Mouse (Mus musculus): Measurements from ENCODE around the gene Chid1.

Chid1 gene

GRCm38 (mm10) chr7:141510196-141510595 lies 29.5 kb downstream of the Chid1 start:
- in situ Hi-C loops (cut with MboI; ENCODE audit: low sequenced_read_pairs): no loop called here

GRCm38 (mm10) chr7:141508160-141508559 lies 31.5 kb downstream of the Chid1 start:
- in situ Hi-C loops (cut with MboI; ENCODE audit: low sequenced_read_pairs): no loop called here

- in situ Hi-C loops (cut with MboI; ENCODE audit: low sequenced_read_pairs): no loop called here
These were observed 33.4 kb downstream of the Chid1 start for GRCm38 (mm10) chr7:141506278-141506677.

DNA sequence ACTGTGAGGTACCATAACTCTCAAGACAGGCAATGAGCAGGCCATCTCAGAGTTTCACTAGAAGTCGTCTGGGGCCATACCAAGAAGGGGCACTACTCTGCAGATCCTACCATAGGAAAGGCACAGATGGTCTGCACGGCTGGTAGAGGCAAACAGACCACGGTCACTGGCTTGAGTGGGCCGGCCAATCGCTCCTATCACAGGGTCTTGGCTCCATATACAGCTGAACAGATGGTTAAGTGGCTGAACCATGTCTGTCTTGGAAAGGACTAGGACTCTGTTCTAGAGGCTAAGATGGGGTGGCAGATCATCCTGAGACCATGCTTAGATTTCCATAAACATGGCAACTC lies 37.1 kb downstream of the Chid1 start:
- in situ Hi-C loops (cut with MboI; ENCODE audit: low sequenced_read_pairs): no loop called here

DNA sequence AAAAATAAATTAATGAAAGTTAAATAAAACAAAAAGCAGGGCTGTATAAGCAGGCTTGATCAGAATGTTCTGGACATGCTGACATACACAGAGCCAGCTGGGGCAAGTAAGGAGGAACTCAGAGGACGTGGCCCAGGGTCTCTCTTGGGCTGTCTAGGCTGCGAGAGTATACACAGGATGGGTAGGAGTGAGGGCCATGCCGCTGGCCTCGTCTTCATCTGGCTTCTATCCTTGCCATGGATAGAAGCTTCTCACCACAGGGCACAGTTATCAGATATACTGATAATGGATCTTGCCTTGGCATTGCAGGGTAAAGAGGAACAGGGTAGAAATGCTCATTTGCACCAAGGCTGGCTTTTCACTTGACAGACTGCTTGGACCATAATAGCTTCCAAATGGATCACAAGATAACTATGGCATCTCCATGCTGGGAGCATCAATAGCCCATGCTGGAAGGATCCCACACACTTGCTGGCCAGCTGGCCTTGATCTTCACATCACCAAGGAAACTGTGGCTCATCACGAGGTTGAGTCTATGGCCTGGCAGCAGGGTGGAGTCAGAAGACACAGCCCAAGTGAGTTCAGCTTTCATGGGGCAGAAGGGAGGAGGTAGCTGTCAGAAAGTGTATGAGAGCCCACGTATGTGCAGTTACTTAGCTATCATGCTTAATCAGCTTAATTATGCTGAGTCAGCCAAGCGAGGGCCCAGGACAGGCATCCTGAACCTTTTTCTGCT lies 37.7 kb downstream of the Chid1 start:
- in situ Hi-C loops (cut with MboI; ENCODE audit: low sequenced_read_pairs): no loop called here

DNA sequence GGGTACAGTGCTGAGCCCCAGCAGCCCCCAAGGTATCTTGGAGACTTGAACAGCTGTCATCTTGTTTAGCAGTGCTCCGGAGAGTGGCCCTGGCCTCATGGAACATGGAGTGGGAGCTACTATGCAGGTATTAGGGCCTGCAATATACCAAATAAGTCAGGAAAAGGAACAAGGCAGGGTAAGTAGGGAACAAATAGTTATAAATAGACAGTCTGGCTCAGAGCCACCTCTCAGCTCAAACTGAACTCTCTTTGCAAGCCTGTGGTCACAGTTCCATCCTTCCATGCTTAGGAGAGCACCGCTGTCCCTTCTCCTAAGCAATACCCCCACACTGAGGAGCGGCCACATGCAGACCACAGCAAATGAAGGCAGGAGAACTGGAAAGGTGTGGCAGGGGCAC lies 42.1 kb downstream of the Chid1 start:
- in situ Hi-C loops (cut with MboI; ENCODE audit: low sequenced_read_pairs): no loop called here

DNA sequence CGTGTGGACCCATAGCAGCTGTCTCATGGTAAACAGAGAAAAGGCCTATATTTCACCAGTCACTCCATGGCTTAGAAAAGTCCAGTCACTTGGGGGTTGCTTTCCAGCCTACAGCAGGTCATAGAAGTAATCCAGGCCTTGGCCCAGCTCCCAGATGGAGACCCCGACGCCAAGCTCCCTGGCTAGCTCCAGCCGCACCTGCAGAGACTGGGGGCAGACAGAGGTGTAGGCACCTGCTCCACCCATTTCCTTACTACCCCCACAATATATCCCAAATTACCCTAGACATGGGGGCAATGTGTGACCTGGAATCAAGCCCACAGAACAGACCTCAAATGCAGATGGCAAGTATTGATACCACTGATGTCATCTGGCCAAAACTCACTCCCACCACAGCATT lies 43.7 kb downstream of the Chid1 start:
- in situ Hi-C loops (cut with MboI; ENCODE audit: low sequenced_read_pairs): no loop called here

GRCm38 (mm10) chr7:141495379-141495778 lies 44.3 kb downstream of the Chid1 start:
- in situ Hi-C loops (cut with MboI; ENCODE audit: low sequenced_read_pairs): no loop called here

GRCm38 (mm10) chr7:141493729-141494128 lies 45.9 kb downstream of the Chid1 start:
- in situ Hi-C loops (cut with MboI; ENCODE audit: low sequenced_read_pairs): no loop called here

- in situ Hi-C loops (cut with MboI; ENCODE audit: low sequenced_read_pairs): no loop called here
These were observed 46.9 kb downstream of the Chid1 start for GRCm38 (mm10) chr7:141492738-141493137.

DNA sequence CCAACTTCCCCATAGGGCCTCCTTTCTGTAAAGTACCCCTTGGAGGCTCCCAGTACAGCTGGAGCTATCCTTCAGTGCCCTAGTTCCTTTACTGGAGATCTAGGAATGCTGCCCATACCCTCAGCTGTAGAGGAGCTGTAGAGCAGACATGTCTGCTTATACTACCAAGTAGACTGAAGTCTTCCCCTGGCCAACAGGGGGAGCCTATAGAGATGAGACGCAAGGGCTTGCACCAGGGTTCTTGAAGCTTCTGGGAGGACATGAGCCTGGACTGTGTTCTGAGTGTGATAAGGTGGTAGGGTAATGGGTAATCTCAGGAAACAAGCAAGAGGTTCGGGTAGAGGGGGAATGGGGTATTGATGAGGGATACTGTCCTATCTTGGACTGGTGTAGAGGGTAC lies 48.5 kb downstream of the Chid1 start:
- in situ Hi-C loops (cut with MboI; ENCODE audit: low sequenced_read_pairs): no loop called here

DNA sequence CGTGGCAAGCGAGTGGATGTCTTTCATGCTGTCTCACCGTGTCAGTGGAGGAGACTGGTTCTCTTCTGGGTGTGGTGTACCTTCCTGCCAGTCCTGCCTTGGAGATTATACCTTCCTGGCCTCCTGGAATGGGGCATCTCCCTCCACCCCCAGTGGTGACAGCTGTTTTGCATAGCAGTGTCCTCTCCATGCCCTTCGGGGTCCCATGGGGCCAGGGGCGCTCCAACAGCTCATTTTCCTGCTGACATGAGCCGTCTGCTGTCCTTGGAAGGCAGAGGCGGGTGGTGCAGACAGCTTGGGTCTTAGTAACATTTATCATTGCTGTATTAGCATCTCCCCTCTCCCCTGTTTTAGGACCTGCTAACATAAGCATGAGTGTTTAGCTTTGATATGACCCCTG lies 52.5 kb downstream of the Chid1 start:
- in situ Hi-C loops (cut with MboI; ENCODE audit: low sequenced_read_pairs): loop anchor here (5.0 kb wide), 1 partner anchor 35 kb away; no protein-coding TSS in a partner anchor

DNA sequence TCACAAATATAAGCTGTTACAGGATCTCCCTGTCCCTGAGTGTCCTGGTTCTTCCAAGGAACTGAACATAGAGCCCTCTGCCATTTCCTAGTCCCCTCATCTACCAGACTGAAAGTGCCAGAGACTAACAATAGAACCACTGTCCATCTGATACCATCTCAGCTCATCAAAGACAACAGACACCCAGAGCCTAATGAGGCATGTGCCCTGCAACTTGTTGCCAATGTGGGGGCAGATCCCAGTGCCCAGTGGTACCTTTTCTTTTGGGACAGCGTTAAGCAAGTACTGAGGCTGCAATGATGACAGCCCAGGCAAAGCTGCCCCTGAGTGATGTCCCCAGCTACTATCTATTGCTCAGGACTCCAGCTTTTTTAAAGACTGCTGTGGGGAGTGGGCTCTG lies 53.4 kb downstream of the Chid1 start:
- in situ Hi-C loops (cut with MboI; ENCODE audit: low sequenced_read_pairs): loop anchor here (5.0 kb wide), 1 partner anchor 36 kb away; no protein-coding TSS in a partner anchor

DNA sequence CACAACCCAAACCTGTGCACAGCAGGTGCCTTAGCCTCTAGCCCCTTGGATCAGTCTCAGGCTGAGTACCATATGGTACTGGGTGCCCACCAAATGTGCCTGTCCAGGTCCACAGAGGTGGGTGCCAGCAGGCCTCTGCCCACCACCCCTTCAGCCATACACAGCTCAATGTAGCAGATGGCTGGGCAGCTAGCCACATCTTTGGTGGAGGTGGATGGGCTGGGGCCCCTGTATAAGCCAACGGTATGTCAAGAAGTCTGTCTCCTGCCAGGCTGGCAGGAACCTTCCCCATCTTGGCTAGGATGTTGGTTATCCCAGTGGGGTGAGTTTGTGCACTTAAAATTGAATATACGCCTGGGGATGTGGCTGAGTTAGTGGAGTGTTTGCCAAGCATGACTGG lies 54.1 kb downstream of the Chid1 start:
- in situ Hi-C loops (cut with MboI; ENCODE audit: low sequenced_read_pairs): loop anchor here (5.0 kb wide), 1 partner anchor 37 kb away; no protein-coding TSS in a partner anchor

- in situ Hi-C loops (cut with MboI; ENCODE audit: low sequenced_read_pairs): loop anchor here (5.0 kb wide), 1 partner anchor 37 kb away; no protein-coding TSS in a partner anchor
These were observed 54.5 kb downstream of the Chid1 start for GRCm38 (mm10) chr7:141485186-141485585.

DNA sequence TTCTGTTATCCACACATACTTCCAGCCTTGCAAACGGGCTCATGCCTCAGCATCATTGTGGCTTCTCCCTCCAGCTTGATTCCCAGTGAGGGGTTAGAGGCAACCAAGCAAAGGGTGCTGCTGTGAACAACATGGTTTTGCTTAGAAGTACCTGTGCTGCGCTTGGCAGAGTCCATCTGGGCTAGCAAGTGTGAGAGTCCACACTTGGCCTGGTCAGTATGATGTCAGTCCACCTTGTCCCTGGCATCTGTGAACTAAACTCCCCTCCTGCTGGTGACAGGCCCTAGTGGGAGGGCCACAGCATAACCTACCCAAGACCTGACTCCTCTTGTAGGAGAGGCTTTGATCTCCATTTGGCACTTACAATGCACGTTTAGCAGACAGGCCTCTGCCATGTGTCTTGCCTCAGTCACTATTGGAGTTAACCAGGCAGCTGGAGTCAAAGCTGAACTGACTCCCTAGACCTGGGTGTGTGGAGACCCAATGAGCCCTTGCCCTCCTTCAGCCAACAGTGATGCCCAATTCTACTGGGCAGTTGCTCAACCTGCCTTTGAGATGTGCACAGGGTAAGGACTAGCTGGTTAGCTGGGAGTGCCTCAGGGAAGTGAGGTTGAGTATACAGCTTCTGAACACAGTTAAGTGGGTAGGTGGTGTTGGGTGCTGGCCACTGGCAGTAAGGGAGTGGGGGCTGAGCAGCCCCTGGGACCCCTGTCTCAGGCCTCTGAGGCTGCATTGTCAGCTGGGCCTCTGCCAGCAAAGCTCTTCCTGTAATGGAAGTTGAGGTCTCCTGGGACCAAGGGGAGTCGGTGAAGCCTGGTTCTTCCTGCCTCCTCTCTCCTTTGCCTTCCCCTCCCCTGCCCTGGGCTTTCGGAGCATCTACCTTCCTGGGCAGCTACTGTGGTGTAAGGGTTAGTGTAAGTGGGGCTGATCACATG lies 55.2 kb downstream of the Chid1 start:
- in situ Hi-C loops (cut with MboI; ENCODE audit: low sequenced_read_pairs): loop anchor here (5.0 kb wide), 1 partner anchor 38 kb away; no protein-coding TSS in a partner anchor

DNA sequence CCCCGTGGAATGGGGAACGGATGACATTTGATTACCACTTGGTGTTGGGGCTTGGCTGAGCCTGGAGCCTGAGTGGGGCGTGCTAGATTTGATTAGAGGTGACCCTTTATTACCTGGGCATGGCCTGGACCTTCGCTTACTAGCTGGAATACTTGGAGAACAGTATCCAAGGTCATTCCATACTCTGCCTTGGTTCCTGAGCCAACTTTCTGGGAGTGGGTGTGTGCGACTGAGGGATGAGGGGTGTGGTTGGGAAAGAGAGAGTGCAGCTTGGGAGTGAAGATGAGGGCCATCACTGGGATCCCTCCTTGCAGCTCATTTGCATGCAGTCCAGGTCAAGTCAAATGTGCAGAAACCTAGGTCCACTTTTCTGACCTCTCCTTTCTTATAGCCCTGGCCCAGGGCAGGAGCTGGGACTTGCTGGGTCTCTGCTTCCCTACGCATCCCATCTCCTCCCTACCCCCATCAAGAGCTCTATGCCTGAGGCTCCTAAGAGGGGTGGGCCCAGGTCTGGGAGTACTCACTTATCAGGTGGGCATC lies 56.5 kb downstream of the Chid1 start:
- in situ Hi-C loops (cut with MboI; ENCODE audit: low sequenced_read_pairs): no loop called here

- in situ Hi-C loops (cut with MboI; ENCODE audit: low sequenced_read_pairs): no loop called here
These were observed 57.1 kb downstream of the Chid1 start for GRCm38 (mm10) chr7:141482531-141483024.

DNA sequence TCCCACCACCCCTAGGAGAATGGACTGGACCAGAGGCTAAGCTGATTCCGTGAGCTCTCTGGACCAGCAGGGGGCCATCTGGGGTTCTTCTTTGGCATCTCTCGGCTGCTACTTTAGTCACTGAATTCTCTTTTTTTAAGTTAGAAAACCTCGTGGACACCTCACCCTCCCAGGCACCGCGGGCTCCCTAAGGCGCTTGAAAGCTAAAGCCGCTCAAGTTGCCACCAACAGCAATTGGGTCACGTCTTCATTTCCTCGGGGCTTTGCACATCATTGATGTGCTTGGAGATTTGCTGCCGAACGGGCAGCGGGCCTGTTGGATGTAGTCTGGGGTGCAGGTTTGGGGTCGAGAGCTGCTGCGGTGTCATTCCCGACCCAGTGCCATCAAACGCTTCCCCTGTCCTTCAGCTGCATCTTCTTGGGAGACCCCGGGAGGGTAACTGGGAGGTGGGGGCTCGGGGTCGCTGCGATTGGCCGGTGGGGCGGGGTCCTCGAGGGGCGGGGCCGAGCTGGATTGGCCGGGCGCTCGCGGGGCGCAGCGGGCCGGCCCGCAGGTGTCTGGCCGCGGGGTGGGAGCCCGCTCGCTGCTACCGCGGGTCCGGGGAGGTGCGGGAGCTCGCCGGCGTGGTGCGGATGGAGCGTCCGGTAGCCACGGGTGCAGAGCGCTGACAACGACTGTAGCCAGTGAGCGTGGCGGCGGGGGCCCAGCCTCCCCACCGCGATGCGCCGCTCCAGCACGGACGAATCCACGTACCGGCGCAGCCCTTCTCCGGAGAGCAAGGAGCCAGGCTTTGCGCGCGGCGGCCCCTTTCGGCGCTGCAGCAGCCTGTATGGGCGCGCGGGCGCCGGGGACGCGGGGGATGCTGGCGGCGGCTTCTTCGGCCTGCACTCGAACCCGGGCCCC lies 57.9 kb downstream of the Chid1 start:
- in situ Hi-C loops (cut with MboI; ENCODE audit: low sequenced_read_pairs): no loop called here

GRCm38 (mm10) chr7:141480842-141481497 lies 58.7 kb downstream of the Chid1 start:
- in situ Hi-C loops (cut with MboI; ENCODE audit: low sequenced_read_pairs): no loop called here
